Mouse (Mus musculus) forebrain, embryonic 16.5 days (tissue): ENCODE measurements at regions not wholly inside any gene's neighbourhood (a gene's known extent, or its start where the extent isn't known, plus 50 kb on each side); places are given as distances from the start of the nearest gene placed in this dataset.

Experiments
- ATAC-seq: fragments of 200-750 bp; cut with Nextera tagmentation; 2 replicates; pipeline ENCODE4 v1.8.0; 2017; ENCODE audit warnings: mild to moderate bottlenecking, moderate library complexity
- H3K27ac ChIP-seq: fragments of 300-500 bp; sonication (generic); 2 replicates; pipeline ENCODE4 v1.5.1; 2014; ENCODE audit warnings: low read length, control low read depth
- H3K27me3 ChIP-seq: fragments of 300-500 bp; sonication (generic); replicated peaks from 2 replicates; pipeline ENCODE4 v1.6.1; 2014; ENCODE audit warnings: low read length; ENCODE audit not compliant: control insufficient read depth, insufficient read depth
- H3K36me3 ChIP-seq: fragments of 300-500 bp; sonication (generic); 2 replicates; pipeline ENCODE4 v1.6.1; 2014; ENCODE audit not compliant: control insufficient read depth, insufficient read depth
- H3K4me1 ChIP-seq: fragments of 300-500 bp; sonication (generic); replicated peaks from 2 replicates; pipeline ENCODE4 v1.6.1; 2014; ENCODE audit warnings: low read length; ENCODE audit not compliant: control insufficient read depth, insufficient read depth
- H3K4me2 ChIP-seq: fragments of 300-500 bp; sonication (generic); 2 replicates; pipeline ENCODE4 v1.6.1; 2014; ENCODE audit warnings: mild to moderate bottlenecking, low read length, control low read depth
- H3K4me3 ChIP-seq: fragments of 300-500 bp; sonication (generic); replicated peaks from 2 replicates; pipeline ENCODE4 v1.5.1; 2014; ENCODE audit warnings: mild to moderate bottlenecking, low read length, control low read depth
- H3K9ac ChIP-seq: fragments of 300-500 bp; sonication (generic); replicated peaks from 2 replicates; pipeline ENCODE4 v1.6.1; 2014; ENCODE audit warnings: low read depth, low read length, control low read depth
- H3K9me3 ChIP-seq: fragments of 300-500 bp; sonication (generic); 2 replicates; pipeline ENCODE4 v1.6.1; 2016; ENCODE audit warnings: low read length; ENCODE audit not compliant: control insufficient read depth
- WGBS: fragments of 180-500 bp; shearing (Covaris S2); extraction: QIAGEN DNeasy Blood & Tissue Kit; methylation state at CpG from one replicate; pipeline ENCODE4 v1.1.7; 2014; 5-methylcytosine and 5-hydroxymethylcytosine counted together

- Histone ChIP-seq H3K9me3 (no peaks in the 10 kb centered on the region), H3K4me1 (no peaks in the 10 kb centered on the region)
- 87% methylated on average over 5 of the region's 5 CpGs for WGBS
Measured at GRCm38 (mm10) chr2:9689518-9689917, 191.5 kb upstream of the 4930412O13Rik start.

DNA sequence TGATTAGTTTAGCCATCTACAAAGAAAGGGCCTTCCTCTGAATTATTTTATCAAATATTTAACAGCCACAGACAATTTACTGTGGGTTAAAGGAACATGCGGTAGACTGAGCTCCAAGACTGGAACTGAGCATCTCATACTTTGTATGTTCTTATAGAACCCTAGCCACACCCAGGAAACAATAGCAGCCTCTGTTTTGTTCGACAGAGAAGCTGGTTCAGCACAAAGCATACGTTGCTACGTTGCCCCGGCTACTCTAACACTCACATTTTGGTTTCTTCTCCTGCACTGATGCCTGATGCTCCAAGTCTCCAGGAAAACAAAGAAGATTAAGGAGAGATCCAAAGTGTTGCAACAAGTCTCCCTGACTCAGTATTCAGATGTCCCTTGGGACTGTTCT lies 189.5 kb upstream of the 4930412O13Rik start:
- Histone ChIP-seq H3K4me3 (no peak overlapping the region), H3K4me1 (no peaks in the 10 kb centered on the region), H3K4me2 (no peak overlapping the region), H3K9ac (no peak overlapping the region), H3K27me3 (no peaks in the 10 kb centered on the region), H3K9me3 (no peaks in the 10 kb centered on the region), H3K27ac (no peak overlapping the region), H3K36me3 (no peaks in the 10 kb centered on the region)
- ATAC-seq, result no peak
- 60% methylated on average over 5 of the region's 5 CpGs for WGBS

More at GRCm38 (mm10) chr2:9689518-9689917, 191.5 kb upstream of the 4930412O13Rik start:
- no peak overlapping the region for H3K4me3 ChIP-seq
- H3K27me3 ChIP-seq, result no peaks in the 10 kb centered on the region
- no peak overlapping the region for H3K4me2 ChIP-seq
- H3K9ac ChIP-seq, result no peak overlapping the region
- no peak overlapping the region for H3K27ac ChIP-seq
- no peak for ATAC-seq
- H3K36me3 ChIP-seq, result no peaks in the 10 kb centered on the region

GRCm38 (mm10) chr2:9691906-9692305 lies 189.1 kb upstream of the 4930412O13Rik start:
- WGBS, result 84% methylated on average over 8 of the region's 8 CpGs
- Histone ChIP-seq H3K9ac (no peak overlapping the region), H3K27me3 (no peaks in the 10 kb centered on the region), H3K4me1 (no peaks in the 10 kb centered on the region), H3K4me2 (no peak overlapping the region), H3K4me3 (no peak overlapping the region), H3K36me3 (no peaks in the 10 kb centered on the region), H3K27ac (no peak overlapping the region), H3K9me3 (no peaks in the 10 kb centered on the region)
- no peak for ATAC-seq

GRCm38 (mm10) chr2:9693351-9693750 lies 187.7 kb upstream of the 4930412O13Rik start:
- 78% methylated on average over 9 of the region's 9 CpGs for WGBS
- no peak overlapping the region for H3K4me3 ChIP-seq
- ATAC-seq, result no peak
- no peak overlapping the region for H3K27ac ChIP-seq
- no peaks in the 10 kb centered on the region for H3K4me1 ChIP-seq
- H3K9ac ChIP-seq, result no peak overlapping the region
- H3K27me3 ChIP-seq, result no peaks in the 10 kb centered on the region
- H3K9me3 ChIP-seq, result no peaks in the 10 kb centered on the region
- no peak overlapping the region for H3K4me2 ChIP-seq
- H3K36me3 ChIP-seq, result no peaks in the 10 kb centered on the region

DNA sequence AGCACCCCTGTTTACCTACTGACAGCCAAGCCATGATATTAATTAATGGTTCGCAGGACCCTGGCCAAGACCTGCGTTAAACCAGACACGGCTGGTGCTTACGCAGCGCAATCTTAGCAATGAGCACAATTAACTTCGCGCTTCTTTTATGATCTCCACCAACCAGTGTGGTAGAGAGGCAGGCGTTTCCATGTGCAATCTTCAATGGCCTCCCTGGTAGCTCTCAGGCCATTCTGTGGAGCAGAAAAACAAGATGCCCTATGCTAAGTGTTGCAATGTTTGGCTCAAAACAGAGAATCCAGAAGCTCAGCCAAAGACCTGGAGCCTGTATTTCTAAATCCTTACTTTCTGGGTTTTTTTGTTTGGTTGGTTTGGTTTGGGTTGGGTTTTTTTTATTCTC lies 186.9 kb upstream of the 4930412O13Rik start:
- no peak for ATAC-seq
- H3K4me3 ChIP-seq, result no peak overlapping the region
- no peak overlapping the region for H3K4me2 ChIP-seq
- H3K4me1 ChIP-seq, result no peaks in the 10 kb centered on the region
- 74% methylated on average over 8 of the region's 8 CpGs for WGBS
- no peak overlapping the region for H3K9ac ChIP-seq
- H3K27ac ChIP-seq, result no peak overlapping the region
- no peaks in the 10 kb centered on the region for H3K9me3 ChIP-seq
- H3K36me3 ChIP-seq, result no peaks in the 10 kb centered on the region
- no peaks in the 10 kb centered on the region for H3K27me3 ChIP-seq

GRCm38 (mm10) chr2:9697591-9698345 lies 183.3 kb upstream of the 4930412O13Rik start:
- H3K27ac ChIP-seq, result no peak overlapping the region
- no peak overlapping the region for H3K9ac ChIP-seq
- H3K4me1 ChIP-seq, result no peaks in the 10 kb centered on the region
- H3K27me3 ChIP-seq, result no peaks in the 10 kb centered on the region
- no peaks in the 10 kb centered on the region for H3K9me3 ChIP-seq
- H3K36me3 ChIP-seq, result no peaks in the 10 kb centered on the region
- no peak overlapping the region for H3K4me2 ChIP-seq
- H3K4me3 ChIP-seq, result no peak overlapping the region
- ATAC-seq, result no peak
- 70% methylated on average over 6 of the region's 6 CpGs for WGBS

- H3K4me3 ChIP-seq, result no peak overlapping the region
- ATAC-seq, result no peak
- no peaks in the 10 kb centered on the region for H3K36me3 ChIP-seq
- H3K27ac ChIP-seq, result no peak overlapping the region
- no peak overlapping the region for H3K4me2 ChIP-seq
- H3K9ac ChIP-seq, result no peak overlapping the region
- H3K9me3 ChIP-seq, result no peaks in the 10 kb centered on the region
- H3K27me3 ChIP-seq, result no peaks in the 10 kb centered on the region
- 65% methylated on average over 3 of the region's 3 CpGs for WGBS
- no peaks in the 10 kb centered on the region for H3K4me1 ChIP-seq
Measured at GRCm38 (mm10) chr2:9704266-9704665, 176.8 kb upstream of the 4930412O13Rik start.

- H3K4me1 ChIP-seq, result no peaks in the 10 kb centered on the region
- no peaks in the 10 kb centered on the region for H3K9me3 ChIP-seq
- 84% methylated on average over 7 of the region's 7 CpGs for WGBS
- H3K9ac ChIP-seq, result no peak overlapping the region
- no peak overlapping the region for H3K27ac ChIP-seq
- H3K36me3 ChIP-seq, result no peaks in the 10 kb centered on the region
- no peak overlapping the region for H3K4me2 ChIP-seq
- no peaks in the 10 kb centered on the region for H3K27me3 ChIP-seq
- H3K4me3 ChIP-seq, result no peak overlapping the region
- no peak for ATAC-seq
Measured at GRCm38 (mm10) chr2:9709466-9709865, 171.6 kb upstream of the 4930412O13Rik start.

DNA sequence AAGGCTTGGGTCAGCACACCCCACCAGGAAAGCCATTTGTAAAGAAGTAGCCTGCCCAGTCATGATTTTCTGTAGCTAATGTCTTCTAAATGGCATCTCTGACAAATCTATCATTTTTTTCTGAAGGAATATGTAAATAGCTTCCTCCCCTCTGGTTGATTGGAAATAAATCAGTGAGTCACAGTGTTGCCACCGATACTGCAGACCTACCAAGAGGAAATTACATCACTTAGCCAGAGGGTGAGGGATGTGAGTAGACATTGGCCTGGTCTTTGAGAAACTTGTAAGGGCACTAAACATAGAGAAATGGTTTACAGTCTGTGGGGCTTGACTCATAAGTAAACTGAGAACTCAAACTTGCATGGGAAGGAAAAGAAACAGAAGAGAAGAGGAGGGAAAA lies 163.1 kb upstream of the 4930412O13Rik start:
- Histone ChIP-seq H3K36me3 (no peaks in the 10 kb centered on the region), H3K9me3 (no peaks in the 10 kb centered on the region), H3K4me2 (no peak overlapping the region), H3K27ac (no peak overlapping the region), H3K27me3 (no peaks in the 10 kb centered on the region), H3K4me1 (no peaks in the 10 kb centered on the region), H3K9ac (no peak overlapping the region), H3K4me3 (no peak overlapping the region)
- no peak for ATAC-seq
- 86% methylated on average over 1 of the region's 1 CpGs for WGBS

GRCm38 (mm10) chr2:9733243-9733642 lies 147.8 kb upstream of the 4930412O13Rik start:
- Histone ChIP-seq H3K27me3 (no peaks in the 10 kb centered on the region), H3K4me2 (no peak overlapping the region), H3K36me3 (no peaks in the 10 kb centered on the region), H3K27ac (no peak overlapping the region), H3K4me3 (no peak overlapping the region), H3K4me1 (no peaks in the 10 kb centered on the region), H3K9ac (no peak overlapping the region), H3K9me3 (no peaks in the 10 kb centered on the region)
- ATAC-seq, result no peak
- WGBS, result 88% methylated on average over 7 of the region's 7 CpGs
